Mouse (Mus musculus): ENCODE measurements around the gene Tlr12.
"Not testable (repeated sequence)": the region's sequence is repeated elsewhere in the genome, so short reads cannot be mapped to it uniquely, and the experiment has no call there.

Gene Tlr12

DNA sequence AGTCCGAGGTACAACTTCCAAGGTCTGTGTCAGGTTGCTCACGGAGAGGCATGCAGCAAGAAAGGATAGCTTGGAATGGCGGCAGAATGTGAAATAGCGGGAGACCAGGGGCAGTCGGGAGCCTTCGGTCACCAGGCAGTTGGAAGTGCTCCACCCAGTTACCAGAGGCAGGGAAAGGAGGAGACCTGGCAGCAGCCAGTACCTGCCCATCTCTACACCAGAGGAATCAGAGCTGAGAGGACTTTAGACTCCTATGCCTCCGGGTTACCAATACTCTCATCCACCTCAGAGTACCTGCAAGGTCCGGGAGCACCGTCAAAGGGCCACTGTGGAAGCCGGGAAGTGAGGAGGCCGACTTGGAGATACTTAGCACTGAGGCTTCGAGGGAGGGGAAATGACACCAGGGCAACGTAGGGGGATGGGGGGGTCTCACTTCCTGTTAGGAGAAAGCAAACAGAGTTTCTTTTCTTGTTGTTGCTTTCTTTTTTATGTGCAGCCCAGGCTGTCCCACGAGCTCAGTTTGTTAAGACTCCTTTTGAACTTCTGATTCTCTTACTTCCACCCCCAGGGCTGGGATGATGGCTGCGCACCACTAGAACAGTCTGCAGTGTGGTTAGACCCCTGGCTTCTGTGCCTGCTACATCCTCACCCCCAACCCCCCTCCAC, at the start of gene Tlr12:
Gene Tlr12, minus strand, starts transcription at position 374 of the 666 bp plus-strand sequence.
- peak; percentile 62 for DNase-seq (ENCODE audit: low read depth, low spot score)

- not testable (repeated sequence) for DNase-seq (ENCODE audit: low read depth, low spot score)
These were observed 48.8 kb upstream of the Tlr12 start for GRCm38 (mm10) chr4:128667195-128667594.

DNA sequence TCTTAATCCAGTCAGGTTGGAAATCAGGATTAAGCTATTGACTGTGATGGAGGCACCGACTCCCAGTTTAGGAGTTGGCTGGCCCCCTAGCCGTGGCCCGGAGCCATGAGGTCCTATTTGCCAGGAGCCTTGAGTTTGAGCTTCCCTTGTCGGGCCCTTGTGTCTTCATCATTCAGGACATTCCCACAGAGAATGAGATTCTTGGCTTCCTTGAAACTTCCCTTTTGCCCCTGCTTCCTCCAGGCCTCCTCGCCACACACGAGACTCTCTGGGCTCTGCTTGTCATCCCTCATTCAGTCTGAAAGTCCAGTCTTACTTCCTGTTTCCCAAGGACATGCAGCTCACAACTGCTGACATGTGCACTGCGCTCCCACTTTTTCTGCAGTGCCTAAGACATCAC, 47.9 kb upstream of the Tlr12 start:
- not testable (repeated sequence) for DNase-seq (ENCODE audit: low read depth, low spot score)

DNA sequence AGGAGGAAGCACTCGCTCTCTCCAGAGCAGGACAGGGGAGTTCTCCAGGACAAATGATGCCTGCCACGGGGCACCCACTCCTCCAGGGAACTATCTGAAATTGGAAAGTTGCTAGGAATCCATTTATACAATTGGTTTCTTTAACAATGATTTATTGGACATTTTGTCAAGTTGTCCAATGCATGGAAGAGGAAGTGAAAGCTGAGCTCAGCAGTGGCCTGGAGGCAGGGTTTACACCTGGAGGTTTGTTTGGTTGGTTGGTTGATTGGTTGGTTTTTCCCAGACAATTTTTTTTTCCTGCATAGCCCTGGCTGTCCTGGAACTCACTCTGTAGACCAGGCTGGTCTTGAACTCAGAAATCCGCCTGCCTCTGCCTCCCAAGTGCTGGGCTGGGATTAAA, 45.6 kb upstream of the Tlr12 start:
- DNase-seq (ENCODE audit: low read depth, low spot score), result no peak

DNA sequence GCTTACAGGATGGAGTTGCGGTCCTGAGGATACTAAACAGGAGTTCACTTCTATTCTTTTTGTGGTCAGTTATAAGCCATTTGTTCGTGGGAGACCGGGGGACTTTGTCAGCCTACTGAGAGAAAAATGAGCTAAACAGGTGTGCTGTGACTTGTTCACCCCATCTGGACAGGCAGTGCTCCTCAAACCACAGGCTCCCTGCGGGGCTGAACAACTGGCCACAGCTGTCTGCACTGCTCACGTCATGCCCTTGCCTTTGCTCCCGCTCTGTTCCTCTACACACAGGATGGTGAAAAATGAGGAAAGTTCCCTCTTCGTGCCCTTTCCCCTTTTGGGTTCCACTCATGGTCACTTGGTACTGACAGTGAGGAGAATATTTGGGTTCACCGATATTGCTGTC, 42.6 kb upstream of the Tlr12 start:
- no peak for DNase-seq (ENCODE audit: low read depth, low spot score)

DNA sequence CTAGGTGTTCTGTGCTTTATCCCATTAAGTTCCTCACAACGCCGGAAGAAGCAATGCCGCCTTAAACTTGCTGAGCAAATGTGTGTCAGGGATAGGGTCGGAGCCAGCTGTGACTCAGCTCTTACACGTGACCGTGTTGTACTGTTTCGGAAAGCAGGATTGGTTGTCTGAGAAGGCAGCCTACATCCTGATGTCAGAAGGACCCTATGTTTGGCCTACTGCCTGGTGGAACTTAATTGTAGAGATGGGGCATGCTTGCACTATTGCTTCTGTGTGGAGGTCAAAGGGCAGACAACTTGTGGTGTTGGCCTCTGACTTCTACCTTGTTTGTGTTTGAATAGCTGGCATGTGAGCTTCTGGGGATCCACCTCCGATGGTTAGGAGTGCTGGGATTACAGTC, 41.8 kb upstream of the Tlr12 start:
- DNase-seq (ENCODE audit: low read depth, low spot score), result no peak

- DNase-seq (ENCODE audit: low read depth, low spot score), result no peak
These were observed 37.0 kb upstream of the Tlr12 start for GRCm38 (mm10) chr4:128655446-128655845.

GRCm38 (mm10) chr4:128654505-128655381, 36.3 kb upstream of the Tlr12 start, which contains the start of gene Phc2:
Gene Phc2, plus strand, starts transcription at chr4:128654702.
- peak; percentile 94 for DNase-seq (ENCODE audit: low read depth, low spot score)

GRCm38 (mm10) chr4:128652584-128653298, 34.3 kb upstream of the Tlr12 start:
- DNase-seq (ENCODE audit: low read depth, low spot score), result no peak

DNA sequence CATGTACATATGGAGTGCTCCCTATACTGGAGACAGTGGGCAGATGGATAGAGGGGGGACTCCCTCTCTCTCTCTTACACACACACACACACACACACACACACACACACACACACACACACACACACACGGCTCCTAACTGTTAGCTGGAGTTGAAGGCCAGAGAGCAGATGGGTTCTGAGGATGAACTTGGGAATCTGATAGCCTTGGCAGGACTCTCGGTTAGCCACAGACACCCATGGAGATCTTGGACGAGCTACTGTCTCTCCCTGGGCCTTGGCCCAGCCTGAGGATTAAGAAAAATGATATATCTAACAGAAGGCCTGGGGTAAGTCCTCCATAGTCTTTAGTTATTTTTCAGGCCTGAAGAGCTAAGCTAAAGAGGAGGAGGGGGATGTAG, 33.1 kb upstream of the Tlr12 start:
- no peak for DNase-seq (ENCODE audit: low read depth, low spot score)

DNA sequence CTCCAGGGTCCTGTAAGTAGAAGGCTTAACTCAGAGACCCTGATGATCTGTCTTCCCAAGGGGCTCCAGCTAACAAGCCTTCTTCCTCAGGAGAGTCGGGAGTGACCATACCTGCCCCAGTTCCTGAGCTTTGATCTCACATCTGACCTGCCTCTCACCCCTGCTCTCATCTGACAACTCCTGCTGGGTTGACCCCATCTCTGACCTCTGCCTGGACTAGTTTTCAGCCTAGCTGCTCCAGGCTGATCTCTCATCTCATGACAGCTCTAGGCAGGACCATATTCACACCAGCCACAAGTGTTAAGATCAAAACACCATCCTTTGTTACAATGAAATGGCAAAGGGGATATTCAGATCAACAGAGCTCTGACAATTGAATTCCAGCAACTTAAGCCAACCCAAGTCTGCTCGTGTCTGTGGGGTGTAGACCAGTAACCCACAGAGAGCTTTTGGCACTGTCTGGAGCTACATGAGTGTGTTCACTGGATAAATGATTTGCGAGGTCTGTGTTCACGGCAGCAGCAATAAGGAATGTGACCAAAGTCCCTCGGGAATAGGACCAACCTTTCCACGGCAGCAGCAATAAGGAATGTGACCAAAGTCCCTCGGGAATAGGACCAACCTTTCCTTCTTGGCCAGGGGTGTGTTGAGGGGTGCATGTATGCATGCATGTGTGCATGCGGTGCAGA, 30.3 kb upstream of the Tlr12 start:
- DNase-seq (ENCODE audit: low read depth, low spot score), result no peak

DNA sequence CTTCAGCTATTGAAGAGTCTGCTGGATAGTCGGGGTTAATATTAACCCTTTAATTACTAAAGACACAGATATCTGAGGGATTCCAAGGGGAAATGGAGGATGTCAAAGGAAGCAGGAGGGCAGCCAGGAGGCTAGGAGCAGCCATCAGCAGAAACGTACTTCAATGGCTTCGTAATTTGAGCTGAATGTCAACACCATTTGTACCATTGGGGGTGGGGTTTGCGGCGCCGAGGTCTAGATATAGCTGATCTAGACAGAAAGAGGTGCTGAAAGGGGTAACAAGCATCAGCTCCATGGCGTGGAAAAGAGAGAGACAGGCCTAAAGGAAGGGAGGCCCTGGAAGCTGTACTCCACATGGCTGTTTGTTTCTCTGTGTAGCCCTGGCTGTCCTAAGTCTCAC, 28.3 kb upstream of the Tlr12 start:
- no peak for DNase-seq (ENCODE audit: low read depth, low spot score)

- no peak for DNase-seq (ENCODE audit: low read depth, low spot score)
These were observed 27.5 kb upstream of the Tlr12 start for GRCm38 (mm10) chr4:128645896-128646295.

DNA sequence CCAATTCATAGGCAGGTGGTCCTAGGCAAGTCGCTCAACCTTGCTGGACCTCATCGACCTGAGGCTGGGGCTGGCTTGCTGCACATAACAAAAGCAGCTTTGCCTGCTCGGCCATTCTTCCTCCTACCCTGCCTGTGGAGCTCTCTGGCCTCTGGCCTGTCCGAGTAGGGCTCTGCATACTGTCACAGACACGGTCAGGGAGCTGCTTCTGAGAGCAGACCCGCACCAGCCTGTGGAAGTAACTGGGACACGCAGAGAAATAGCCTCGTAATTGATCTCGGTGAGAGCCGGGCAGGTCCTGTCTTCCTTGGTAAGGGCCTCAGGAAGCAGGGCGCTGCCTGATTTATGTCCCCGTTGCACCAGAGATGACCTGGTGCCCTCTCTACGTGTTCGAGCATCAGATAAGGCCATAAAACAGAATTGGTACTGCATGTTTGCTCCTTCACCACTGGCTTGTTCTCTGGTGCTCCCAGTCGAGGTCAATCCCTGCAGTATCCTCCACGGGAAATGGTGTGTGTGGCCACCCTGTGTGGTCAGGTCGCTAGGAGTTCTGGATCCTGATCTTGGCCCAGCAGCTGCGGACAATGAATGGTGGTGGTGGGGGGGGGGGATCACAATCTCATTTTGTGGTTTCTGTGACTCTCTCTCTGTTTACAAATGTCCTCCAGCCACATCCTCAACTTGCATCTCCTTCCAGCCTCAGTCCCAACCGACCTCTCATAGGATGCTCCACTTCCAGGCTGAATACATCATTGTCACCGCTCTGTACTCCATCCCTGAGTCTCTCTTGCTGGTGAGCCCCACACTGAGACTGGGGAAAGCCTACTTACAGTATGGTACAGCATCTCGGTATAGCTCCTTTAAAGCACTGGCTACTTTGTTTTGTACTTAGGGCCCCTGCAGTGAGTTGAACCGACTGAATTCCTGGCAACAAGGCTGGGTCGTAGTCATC, 23.6 kb upstream of the Tlr12 start:
- no peak for DNase-seq (ENCODE audit: low read depth, low spot score)

- no peak for DNase-seq (ENCODE audit: low read depth, low spot score)
These were observed 20.0 kb upstream of the Tlr12 start for GRCm38 (mm10) chr4:128638265-128638923.

GRCm38 (mm10) chr4:128637250-128637649, 18.8 kb upstream of the Tlr12 start:
- DNase-seq (ENCODE audit: low read depth, low spot score), result no peak

GRCm38 (mm10) chr4:128635894-128636585, 17.6 kb upstream of the Tlr12 start:
- no peak for DNase-seq (ENCODE audit: low read depth, low spot score)

DNA sequence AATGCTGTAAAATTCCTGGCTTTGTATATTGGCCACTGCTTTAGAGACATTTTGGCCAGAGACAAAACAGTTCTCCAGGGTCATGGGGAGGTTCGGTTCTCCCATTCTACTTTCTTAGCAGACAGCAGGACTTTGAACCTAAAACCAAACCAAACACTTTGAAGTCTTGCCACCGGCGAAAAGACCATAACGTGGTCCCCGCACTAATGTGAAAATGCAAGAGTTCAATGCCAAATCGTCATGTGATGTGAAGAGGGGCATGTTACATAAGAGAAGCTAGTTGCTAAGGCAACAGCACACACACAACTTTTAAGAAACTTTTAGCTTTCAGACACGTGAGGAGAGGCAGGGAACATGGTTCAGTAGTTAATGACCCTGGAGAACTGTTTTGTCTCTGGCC, 17.0 kb upstream of the Tlr12 start:
- DNase-seq (ENCODE audit: low read depth, low spot score), result no peak

- no peak for DNase-seq (ENCODE audit: low read depth, low spot score)
These were observed 2.7 kb upstream of the Tlr12 start for GRCm38 (mm10) chr4:128621109-128621508.
